Mouse (Mus musculus): ENCODE results near the gene Pou3f4.
"Not testable (repeated sequence)": the region's sequence is repeated elsewhere in the genome, so short reads cannot be mapped to it uniquely, and the experiment has no call there.

Pou3f4 gene

DNA sequence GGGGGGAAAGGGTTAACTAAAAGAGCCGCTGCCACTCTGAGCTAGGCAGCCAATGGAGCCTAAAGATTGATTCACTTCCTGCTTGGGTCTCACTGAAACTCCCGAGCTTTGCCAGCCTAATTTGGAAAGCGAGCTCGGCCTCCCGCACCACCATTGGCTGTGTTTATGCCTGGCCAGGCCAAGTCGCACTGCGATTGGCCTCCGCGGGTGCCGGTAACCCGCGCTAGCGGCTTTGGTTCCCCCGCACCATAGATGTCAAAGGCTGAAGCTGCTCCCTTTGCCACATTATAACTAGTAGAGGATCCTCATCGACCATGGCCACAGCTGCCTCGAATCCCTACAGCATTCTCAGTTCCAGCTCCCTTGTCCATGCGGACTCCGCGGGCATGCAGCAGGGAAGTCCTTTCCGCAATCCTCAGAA lies at the start of gene Pou3f4:
Gene Pou3f4, plus strand, starts transcription at position 130 of the 421 bp plus-strand sequence.
- in situ Hi-C loops (cut with MboI; ENCODE audit: unreplicated experiment in 2 of 2), result no loop called here

GRCm38 (mm10) chrX:110765939-110766338 lies 48.1 kb upstream of the Pou3f4 start:
- in situ Hi-C loops (cut with MboI; ENCODE audit: unreplicated experiment in 2 of 2), result no loop called here

GRCm38 (mm10) chrX:110774807-110775206 lies 39.3 kb upstream of the Pou3f4 start:
- in situ Hi-C loops (cut with MboI; ENCODE audit: unreplicated experiment in 2 of 2), result not testable (repeated sequence)

- in situ Hi-C loops (cut with MboI; ENCODE audit: unreplicated experiment in 2 of 2), result no loop called here
Measured at GRCm38 (mm10) chrX:110802502-110802901, 11.6 kb upstream of the Pou3f4 start.

DNA sequence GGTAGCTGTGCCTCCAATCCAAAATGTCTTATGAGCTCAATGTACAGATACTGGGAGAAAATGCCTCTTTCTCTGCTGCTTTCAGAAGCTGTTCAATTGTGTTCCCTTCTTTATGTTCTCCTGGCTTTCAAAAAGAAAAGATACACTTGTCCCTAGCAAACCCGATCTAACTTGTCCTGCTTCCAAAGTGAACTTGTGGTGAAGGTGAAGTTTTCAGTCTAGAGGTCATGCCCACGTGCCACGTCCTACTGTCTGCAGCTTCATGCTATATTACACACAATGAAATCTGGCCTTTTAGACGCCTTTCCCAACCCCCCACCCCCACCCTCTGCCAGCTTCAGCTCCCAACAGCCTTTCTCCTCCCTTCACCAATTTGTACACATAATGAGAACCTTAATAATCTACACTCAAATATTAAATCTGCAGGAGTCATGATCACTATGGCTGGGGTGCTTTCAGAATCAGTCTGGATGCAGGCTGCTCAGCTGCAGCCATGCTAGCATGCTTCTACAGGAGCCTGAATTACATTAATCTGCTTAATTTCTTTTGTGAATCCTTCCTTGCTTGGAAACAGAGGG lies 4.0 kb upstream of the Pou3f4 start:
- in situ Hi-C loops (cut with MboI; ENCODE audit: unreplicated experiment in 2 of 2), result no loop called here

GRCm38 (mm10) chrX:110810753-110811506 lies 3.1 kb upstream of the Pou3f4 start:
- in situ Hi-C loops (cut with MboI; ENCODE audit: unreplicated experiment in 2 of 2), result no loop called here

- in situ Hi-C loops (cut with MboI; ENCODE audit: unreplicated experiment in 2 of 2), result no loop called here
Measured at GRCm38 (mm10) chrX:110812071-110812470, 2.0 kb upstream of the Pou3f4 start.

DNA sequence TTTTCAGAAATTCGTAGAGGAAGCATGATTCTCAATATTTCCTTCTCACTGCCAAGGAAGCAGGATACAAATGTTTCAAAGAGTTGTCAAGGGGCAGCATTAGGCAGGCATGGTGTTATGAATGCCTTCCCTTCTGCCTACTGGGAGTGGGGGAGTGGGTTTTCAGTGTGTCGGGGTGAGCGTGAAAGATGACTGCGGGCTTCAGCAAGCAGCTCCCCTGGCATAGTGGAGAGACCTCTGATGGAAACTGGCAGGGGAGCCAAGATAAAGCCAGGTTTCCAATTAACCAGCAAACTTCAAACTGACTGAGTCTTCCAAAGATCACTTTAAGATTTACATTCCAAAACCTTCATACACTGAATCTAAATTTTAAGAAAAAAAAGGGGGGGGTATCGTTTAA lies 679 bp upstream of the Pou3f4 start:
- in situ Hi-C loops (cut with MboI; ENCODE audit: unreplicated experiment in 2 of 2), result no loop called here

DNA sequence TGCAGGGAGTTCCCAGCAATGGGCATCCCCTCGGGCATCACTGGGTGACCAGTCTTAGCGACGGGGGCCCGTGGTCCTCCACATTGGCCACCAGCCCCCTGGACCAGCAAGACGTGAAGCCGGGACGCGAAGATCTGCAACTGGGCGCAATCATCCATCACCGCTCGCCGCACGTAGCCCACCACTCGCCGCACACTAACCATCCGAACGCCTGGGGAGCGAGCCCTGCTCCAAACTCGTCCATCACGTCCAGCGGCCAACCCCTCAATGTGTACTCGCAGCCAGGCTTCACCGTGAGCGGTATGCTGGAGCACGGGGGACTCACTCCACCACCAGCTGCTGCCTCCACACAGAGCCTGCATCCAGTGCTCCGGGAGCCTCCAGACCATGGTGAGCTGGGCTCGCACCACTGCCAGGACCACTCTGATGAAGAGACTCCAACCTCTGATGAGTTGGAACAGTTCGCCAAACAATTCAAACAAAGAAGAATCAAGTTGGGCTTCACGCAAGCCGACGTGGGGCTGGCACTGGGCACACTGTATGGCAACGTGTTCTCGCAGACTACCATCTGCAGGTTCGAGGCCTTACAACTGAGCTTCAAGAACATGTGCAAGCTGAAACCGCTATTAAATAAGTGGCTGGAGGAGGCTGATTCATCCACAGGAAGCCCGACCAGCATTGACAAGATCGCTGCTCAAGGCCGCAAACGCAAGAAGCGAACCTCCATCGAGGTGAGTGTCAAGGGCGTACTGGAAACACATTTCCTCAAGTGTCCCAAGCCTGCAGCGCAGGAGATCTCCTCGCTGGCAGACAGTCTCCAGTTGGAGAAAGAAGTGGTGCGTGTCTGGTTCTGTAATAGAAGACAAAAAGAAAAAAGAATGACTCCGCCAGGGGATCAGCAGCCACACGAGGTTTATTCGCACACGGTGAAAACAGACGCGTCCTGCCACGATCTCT lies 790 bp downstream of the Pou3f4 start:
- in situ Hi-C loops (cut with MboI; ENCODE audit: unreplicated experiment in 2 of 2), result no loop called here

- in situ Hi-C loops (cut with MboI; ENCODE audit: unreplicated experiment in 2 of 2), result no loop called here
Measured at GRCm38 (mm10) chrX:110815549-110815930, 1.5 kb downstream of the Pou3f4 start.

DNA sequence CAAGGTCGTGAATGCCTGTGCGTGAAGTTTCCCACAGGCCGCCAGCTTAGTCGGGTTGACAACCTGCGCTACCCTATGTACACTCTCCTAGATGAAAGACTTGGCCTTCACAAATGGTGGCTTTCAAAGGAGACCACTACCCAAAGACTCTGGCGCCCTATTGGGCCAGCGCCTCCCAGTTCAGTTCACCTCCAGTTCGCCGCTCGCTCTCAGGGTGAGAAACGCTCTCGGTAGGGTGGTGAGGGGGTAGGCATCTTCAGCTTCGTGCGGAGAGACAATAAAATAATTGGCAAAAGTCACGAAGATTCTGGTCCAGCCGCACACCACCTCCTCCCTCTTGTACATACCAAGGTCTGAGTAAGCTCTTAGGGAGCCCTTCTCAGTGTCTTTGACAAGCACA lies 2.5 kb downstream of the Pou3f4 start:
- in situ Hi-C loops (cut with MboI; ENCODE audit: unreplicated experiment in 2 of 2), result no loop called here

DNA sequence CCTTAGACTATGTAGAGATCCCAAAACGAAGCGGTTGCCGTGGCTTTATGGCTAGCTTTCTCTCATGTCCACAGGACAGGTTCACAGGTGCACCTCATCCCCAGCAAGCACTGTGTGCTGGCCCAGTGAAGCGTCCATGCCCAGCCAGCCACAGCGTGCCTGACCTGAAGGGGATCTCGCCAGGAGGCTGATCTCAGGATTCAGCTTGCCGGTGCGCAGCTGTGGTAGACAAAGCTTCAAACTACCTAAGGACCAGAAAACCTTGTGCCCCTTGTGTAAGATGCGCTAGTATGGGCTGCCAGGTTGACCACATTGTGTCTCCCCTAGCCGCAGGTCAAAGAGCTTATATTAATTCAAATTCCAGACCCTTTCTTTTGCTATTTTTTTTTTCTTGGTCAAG lies 3.1 kb downstream of the Pou3f4 start:
- in situ Hi-C loops (cut with MboI; ENCODE audit: unreplicated experiment in 2 of 2), result no loop called here

DNA sequence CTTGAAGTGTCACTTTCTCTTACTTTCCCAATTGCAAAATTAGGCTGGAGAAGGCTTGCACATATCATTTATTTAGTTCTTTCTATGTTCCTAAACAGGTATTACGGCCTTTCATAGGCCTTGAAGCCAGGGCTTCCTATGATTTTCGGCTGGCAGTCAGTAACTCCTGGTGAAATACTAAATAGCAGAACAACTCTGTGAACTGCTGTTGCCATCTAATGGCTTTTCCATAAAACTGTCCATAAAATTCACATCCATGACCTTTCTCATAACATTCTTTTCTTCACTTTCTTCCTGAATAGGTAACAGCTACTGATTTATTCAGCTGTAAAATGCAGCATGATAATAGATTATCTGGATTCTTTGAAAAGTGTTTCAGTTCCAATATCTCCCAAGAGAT lies 23.4 kb downstream of the Pou3f4 start:
- in situ Hi-C loops (cut with MboI; ENCODE audit: unreplicated experiment in 2 of 2), result no loop called here

GRCm38 (mm10) chrX:110851300-110851699 lies 37.2 kb downstream of the Pou3f4 start:
- in situ Hi-C loops (cut with MboI; ENCODE audit: unreplicated experiment in 2 of 2), result no loop called here
